Mouse (Mus musculus): ENCODE measurements around the gene Btbd9. TPM values are rescaled to one million over a fixed set of nuclear protein-coding genes. Genes with fewer than 3 reads are reported as not detected.

Btbd9 gene
- polyA plus RNA-seq, 1 experiment: 21.7 TPM

DNA sequence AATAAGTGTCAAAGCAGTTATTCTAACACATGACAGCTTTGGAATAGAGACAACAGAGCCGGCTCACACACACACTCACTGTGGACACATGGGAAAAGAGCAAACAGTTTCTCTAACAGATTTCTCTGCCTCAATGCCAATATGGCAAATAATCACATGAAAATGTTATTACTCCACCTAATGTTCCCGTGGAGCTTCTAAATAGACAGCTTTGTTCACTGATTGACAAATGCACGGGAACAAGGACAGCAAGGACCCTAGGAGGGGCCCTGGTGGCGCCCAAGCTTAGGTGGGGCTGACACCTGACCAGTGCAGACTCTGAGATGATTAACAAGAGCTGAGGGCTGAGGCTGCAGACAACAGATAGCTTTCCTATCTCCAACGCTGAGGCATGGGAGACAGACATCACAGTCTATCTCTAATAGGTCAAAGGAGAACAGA, 140.2 kb downstream of the Btbd9 start:
- WGBS: 86% methylated on average over 5 of the region's 5 CpGs
- Histone ChIP-seq H3K27ac (ENCODE audit: insufficient read depth, low read length) (no peak overlapping the region), H3K36me3 (ENCODE audit: control insufficient read depth, insufficient read depth, low read length) (0 out of 2 replicates have a peak, but pooled peaks cover 2% of the 10 kb centered on the region), H3K27me3 (ENCODE audit: control insufficient read depth, insufficient read depth, low read length) (no peaks in the 10 kb centered on the region), H3K4me3 (ENCODE audit: extremely low read depth, insufficient read depth, insufficient read length) (no peak overlapping the region), H3K4me1 (ENCODE audit: control insufficient read depth, insufficient read depth, insufficient read length) (no peaks in the 10 kb centered on the region)
- TF ChIP-seq POLR2A (IDR thresholded peaks at IDR 0.05; ENCODE audit: low read depth, low read length) (no peak), CTCF (IDR thresholded peaks at IDR 0.05; ENCODE audit: extremely low read depth, insufficient read depth, insufficient read length, insufficient replicate concordance) (no peak)
- DNase-seq (ENCODE audit: low read depth in 1 of 2, low spot score in 2 of 2): no peak

DNA sequence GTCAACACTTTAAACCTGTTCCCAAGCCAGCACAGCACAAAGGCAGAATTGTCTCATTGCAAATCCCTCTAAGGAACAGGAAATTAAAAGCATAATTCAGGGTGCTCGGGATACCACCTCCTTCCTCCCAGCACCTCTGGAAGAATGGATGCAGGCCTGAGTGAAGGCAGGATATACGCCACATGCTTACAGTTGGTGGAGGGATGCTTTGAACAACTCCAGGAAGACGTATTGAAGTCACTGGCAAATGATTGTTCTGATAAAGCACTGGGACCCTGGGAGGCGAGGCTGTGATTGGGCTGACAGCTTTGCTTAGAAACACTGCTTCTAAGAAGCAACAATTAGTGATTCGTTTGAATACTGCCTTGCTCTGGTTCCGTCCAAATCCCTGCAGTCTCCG, 140.8 kb downstream of the Btbd9 start:
- no peak for DNase-seq (ENCODE audit: low read depth in 1 of 2, low spot score in 2 of 2)
- 88% methylated on average over 7 of the region's 7 CpGs for WGBS
- Histone ChIP-seq H3K4me3 (ENCODE audit: extremely low read depth, insufficient read depth, insufficient read length) (no peak overlapping the region), H3K27ac (ENCODE audit: insufficient read depth, low read length) (no peak overlapping the region), H3K4me1 (ENCODE audit: control insufficient read depth, insufficient read depth, insufficient read length) (no peaks in the 10 kb centered on the region), H3K36me3 (ENCODE audit: control insufficient read depth, insufficient read depth, low read length) (0 out of 2 replicates have a peak, but pooled peaks cover 2% of the 10 kb centered on the region), H3K27me3 (ENCODE audit: control insufficient read depth, insufficient read depth, low read length) (no peaks in the 10 kb centered on the region)
- TF ChIP-seq POLR2A (IDR thresholded peaks at IDR 0.05; ENCODE audit: low read depth, low read length): no peak
- TF ChIP-seq CTCF (IDR thresholded peaks at IDR 0.05; ENCODE audit: extremely low read depth, insufficient read depth, insufficient read length, insufficient replicate concordance): no peak

DNA sequence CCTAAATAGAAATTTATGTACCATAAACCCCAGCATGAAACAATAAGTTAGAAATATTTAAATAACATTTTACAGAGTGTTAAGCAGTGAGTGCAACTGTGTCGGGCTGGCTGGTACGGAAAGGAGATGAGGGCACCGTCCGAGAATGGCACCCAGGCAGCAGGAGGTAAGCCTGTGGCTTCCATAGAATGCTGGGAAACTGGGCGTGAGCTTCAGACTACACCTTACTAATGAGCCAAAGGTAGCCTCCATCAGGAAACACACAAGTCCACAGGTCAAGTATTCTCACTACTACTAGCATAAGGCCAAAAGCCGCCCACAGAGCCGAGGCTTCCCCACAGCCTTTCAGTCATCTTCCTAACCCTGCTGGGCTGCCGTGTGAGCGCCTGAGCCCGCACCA, 144.2 kb downstream of the Btbd9 start:
- DNase-seq (ENCODE audit: low read depth in 1 of 2, low spot score in 2 of 2): no peak
- no peak for TF ChIP-seq POLR2A (IDR thresholded peaks at IDR 0.05; ENCODE audit: low read depth, low read length)
- no peak for TF ChIP-seq CTCF (IDR thresholded peaks at IDR 0.05; ENCODE audit: extremely low read depth, insufficient read depth, insufficient read length, insufficient replicate concordance)
- H3K27me3 ChIP-seq (ENCODE audit: control insufficient read depth, insufficient read depth, low read length): no peaks in the 10 kb centered on the region
- no peak overlapping the region for H3K4me3 ChIP-seq (ENCODE audit: extremely low read depth, insufficient read depth, insufficient read length)
- 95% methylated on average over 10 of the region's 10 CpGs for WGBS
- H3K4me1 ChIP-seq (ENCODE audit: control insufficient read depth, insufficient read depth, insufficient read length): no peaks in the 10 kb centered on the region
- H3K27ac ChIP-seq (ENCODE audit: insufficient read depth, low read length): no peak overlapping the region
- no peaks in the 10 kb centered on the region for H3K36me3 ChIP-seq (ENCODE audit: control insufficient read depth, insufficient read depth, low read length)

DNA sequence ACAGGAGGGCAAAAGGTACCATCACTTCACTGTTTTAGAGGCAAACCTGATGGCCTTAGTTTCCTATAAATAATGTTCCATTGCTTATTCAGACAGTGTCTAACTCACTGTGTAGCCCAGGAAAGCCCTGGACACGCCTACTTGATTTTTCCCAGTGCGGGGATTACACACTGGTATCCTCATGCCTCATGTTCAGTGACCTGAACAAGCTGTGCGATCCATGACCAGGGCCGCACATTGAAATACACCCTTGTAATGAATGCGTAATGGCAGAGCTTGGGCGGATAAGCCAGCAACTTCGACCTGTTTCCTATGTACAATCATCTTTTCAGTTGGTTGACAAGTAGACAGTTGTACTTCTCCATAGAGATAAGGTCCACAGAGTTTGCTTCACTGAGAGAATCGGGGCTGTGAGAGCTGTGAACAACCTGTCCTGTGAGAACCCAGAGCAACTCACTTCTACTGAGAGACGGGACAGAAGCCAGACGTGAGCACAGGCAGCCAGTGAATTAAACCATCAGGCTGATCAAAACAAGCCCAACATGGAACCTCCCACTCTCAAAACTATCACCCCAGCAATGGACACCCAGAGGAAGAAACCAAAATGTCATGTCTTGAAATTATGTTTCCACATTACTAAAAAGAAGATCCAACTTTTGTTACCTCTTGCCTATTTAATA, 145.2 kb downstream of the Btbd9 start:
- DNase-seq (ENCODE audit: low read depth in 1 of 2, low spot score in 2 of 2): no peak
- WGBS: 94% methylated on average over 10 of the region's 10 CpGs

DNA sequence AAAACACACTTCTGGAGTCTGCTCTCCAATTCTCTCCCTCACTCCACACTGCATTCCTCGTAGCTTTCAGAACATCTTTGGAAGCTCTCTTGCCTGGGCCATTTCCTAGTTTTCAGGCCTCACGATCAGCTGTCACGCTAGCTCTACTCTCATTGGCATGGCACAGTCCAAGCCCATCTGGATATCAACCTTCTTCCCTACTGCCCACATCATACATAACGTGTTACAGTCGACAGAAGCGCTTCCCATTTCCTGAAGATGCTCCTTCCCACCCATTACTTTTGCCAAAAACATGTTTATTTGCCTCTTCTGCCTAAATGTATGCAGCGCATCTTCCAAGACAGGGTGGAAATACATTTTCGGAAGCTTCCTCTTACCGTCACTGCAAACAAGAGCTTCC, 147.6 kb downstream of the Btbd9 start:
- TF ChIP-seq POLR2A (IDR thresholded peaks at IDR 0.05; ENCODE audit: low read depth, low read length): no peak
- TF ChIP-seq CTCF (IDR thresholded peaks at IDR 0.05; ENCODE audit: extremely low read depth, insufficient read depth, insufficient read length, insufficient replicate concordance): no peak
- H3K4me1 ChIP-seq (ENCODE audit: control insufficient read depth, insufficient read depth, insufficient read length): no peaks in the 10 kb centered on the region
- 95% methylated on average over 9 of the region's 9 CpGs for WGBS
- no peak for DNase-seq (ENCODE audit: low read depth in 1 of 2, low spot score in 2 of 2)
- H3K36me3 ChIP-seq (ENCODE audit: control insufficient read depth, insufficient read depth, low read length): no peaks in the 10 kb centered on the region
- no peak overlapping the region for H3K4me3 ChIP-seq (ENCODE audit: extremely low read depth, insufficient read depth, insufficient read length)
- H3K27me3 ChIP-seq (ENCODE audit: control insufficient read depth, insufficient read depth, low read length): no peaks in the 10 kb centered on the region
- H3K27ac ChIP-seq (ENCODE audit: insufficient read depth, low read length): no peak overlapping the region

More for the DNA sequence above, 145.2 kb downstream of the Btbd9 start:
- no peaks in the 10 kb centered on the region for H3K4me1 ChIP-seq (ENCODE audit: control insufficient read depth, insufficient read depth, insufficient read length)
- no peaks in the 10 kb centered on the region for H3K36me3 ChIP-seq (ENCODE audit: control insufficient read depth, insufficient read depth, low read length)
- no peak overlapping the region for H3K27ac ChIP-seq (ENCODE audit: insufficient read depth, low read length)
- no peaks in the 10 kb centered on the region for H3K27me3 ChIP-seq (ENCODE audit: control insufficient read depth, insufficient read depth, low read length)
- no peak overlapping the region for H3K4me3 ChIP-seq (ENCODE audit: extremely low read depth, insufficient read depth, insufficient read length)
- TF ChIP-seq POLR2A (IDR thresholded peaks at IDR 0.05; ENCODE audit: low read depth, low read length): no peak
- no peak for TF ChIP-seq CTCF (IDR thresholded peaks at IDR 0.05; ENCODE audit: extremely low read depth, insufficient read depth, insufficient read length, insufficient replicate concordance)

DNA sequence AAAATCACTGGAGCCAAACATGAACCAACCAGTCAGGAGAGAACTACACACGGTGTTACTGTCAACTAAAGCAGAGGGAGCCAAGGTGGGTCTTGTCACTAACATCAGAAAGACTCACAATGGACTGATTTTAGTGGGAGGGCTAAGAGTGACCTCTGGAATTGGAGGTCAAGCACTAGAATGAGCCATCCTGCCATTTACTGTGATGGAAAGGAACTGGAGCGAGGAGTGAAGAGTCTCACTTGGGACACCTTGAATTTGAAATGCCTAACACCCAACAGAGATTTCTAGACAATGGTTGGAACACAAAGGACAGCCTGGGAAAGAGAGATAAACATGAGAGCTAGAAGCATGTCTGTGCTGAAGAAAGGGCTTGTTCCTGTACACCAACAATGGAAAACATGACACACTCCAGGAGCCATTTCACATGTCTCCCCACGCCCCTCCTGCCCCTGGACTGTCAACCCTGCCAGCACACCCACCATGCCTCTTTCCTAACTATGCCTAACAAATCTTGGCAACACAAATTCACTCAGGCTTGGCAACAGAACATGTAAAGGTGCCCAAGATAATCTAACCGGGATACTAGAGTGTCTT, 152.9 kb downstream of the Btbd9 start:
- TF ChIP-seq POLR2A (IDR thresholded peaks at IDR 0.05; ENCODE audit: low read depth, low read length) (no peak), CTCF (IDR thresholded peaks at IDR 0.05; ENCODE audit: extremely low read depth, insufficient read depth, insufficient read length, insufficient replicate concordance) (no peak)
- H3K4me3 ChIP-seq (ENCODE audit: extremely low read depth, insufficient read depth, insufficient read length): no peak overlapping the region
- DNase-seq (ENCODE audit: low read depth in 1 of 2, low spot score in 2 of 2): no peak
- H3K27ac ChIP-seq (ENCODE audit: insufficient read depth, low read length): no peak overlapping the region
- WGBS: 82% methylated on average over 4 of the region's 4 CpGs
- H3K4me1 ChIP-seq (ENCODE audit: control insufficient read depth, insufficient read depth, insufficient read length): peaks cover 3% of the 10 kb centered on the region; the same call in 1 of the 2 replicates
- no peaks in the 10 kb centered on the region for H3K27me3 ChIP-seq (ENCODE audit: control insufficient read depth, insufficient read depth, low read length)
- no peaks in the 10 kb centered on the region for H3K36me3 ChIP-seq (ENCODE audit: control insufficient read depth, insufficient read depth, low read length)

DNA sequence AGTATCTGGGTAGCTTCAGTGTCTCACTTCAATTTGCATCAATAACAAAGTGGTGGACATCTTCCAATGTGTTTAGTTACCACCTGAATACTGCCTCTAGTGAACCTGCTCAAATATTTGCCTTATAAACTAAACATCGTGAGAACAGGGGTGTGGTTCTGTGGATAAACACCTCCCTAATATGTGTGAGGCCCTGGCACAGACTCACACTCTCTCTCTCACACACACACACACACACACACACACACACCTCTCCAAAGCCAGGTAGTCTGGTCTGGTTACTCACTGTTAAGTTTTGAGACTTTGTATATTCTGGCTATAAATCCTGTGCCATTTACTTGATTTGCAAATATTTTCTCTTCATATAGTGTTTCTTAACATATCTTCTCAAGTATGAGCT, 154.0 kb downstream of the Btbd9 start:
- Histone ChIP-seq H3K27me3 (ENCODE audit: control insufficient read depth, insufficient read depth, low read length) (no peaks in the 10 kb centered on the region), H3K27ac (ENCODE audit: insufficient read depth, low read length) (no peak overlapping the region), H3K4me1 (ENCODE audit: control insufficient read depth, insufficient read depth, insufficient read length) (peaks cover 3% of the 10 kb centered on the region; the same call in 1 of the 2 replicates), H3K36me3 (ENCODE audit: control insufficient read depth, insufficient read depth, low read length) (no peaks in the 10 kb centered on the region), H3K4me3 (ENCODE audit: extremely low read depth, insufficient read depth, insufficient read length) (no peak overlapping the region)
- WGBS: 85% methylated on average over 1 of the region's 1 CpGs
- TF ChIP-seq CTCF (IDR thresholded peaks at IDR 0.05; ENCODE audit: extremely low read depth, insufficient read depth, insufficient read length, insufficient replicate concordance): no peak
- no peak for TF ChIP-seq POLR2A (IDR thresholded peaks at IDR 0.05; ENCODE audit: low read depth, low read length)
- DNase-seq (ENCODE audit: low read depth in 1 of 2, low spot score in 2 of 2): no peak
